Mouse (Mus musculus): ENCODE results near the gene Cic.

The Cic gene

DNA sequence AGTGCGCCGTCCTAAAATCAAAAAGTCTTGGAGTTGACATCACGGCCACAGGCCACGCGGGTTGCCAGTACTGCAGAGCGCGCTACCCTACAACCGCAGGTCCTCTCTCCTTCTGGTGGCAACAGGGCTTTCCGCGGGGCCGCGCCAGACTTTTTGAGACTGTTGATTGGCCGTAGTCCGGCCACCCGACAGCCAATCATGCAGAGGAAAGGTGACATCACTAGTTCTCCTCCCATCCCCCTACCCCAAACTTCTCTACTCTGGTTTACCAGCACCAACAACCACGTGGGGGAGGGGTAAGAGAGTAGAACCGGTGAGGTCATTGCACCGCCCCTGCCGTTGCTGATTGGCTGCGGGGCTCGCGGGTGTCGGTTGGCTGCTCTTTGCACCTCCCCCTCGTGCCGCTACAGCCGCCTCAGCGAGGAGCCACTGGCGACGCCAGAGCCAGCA, at the start of gene Cic:
Gene Cic (plus strand): TSS at position 404 of the 450 bp plus-strand sequence.
- peak; percentile 99 for DNase-seq (ENCODE audit: low spot score)

DNA sequence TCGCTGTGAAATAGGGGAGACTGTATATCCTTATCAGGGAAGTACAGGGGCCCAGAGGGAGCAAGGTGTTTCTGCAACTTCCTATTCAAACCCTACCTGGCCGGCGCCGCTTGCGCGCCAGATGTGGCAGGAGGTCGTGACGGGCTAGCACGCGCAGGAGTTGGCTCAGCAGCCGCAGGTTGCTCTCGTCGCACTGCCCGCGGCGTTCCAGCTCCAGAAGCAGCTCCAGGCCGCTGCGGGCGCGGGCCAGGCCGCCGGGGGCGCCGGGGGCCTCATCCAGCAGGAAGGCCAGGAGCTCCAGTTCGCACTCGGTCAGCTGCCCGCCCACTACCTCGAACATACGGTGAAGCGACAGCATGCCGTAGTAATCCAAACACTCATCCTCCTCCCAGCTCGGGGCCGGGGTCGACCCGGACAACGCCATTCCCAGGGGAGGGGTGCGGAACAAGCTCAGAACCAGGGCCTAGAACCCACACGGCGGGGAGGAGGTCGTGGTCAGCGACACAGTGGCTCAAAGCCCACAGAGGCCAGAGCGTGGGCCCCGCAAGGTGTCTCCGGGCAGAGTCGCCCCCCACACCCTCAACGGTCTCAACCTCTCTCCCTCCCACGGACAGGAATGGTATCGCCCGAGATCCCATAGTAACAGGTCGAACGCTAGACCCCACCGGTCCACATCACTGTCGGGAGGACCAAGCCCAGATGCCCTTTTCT, 48.6 kb upstream of the Cic start:
- peak; percentile 42 for DNase-seq (ENCODE audit: low spot score)

DNA sequence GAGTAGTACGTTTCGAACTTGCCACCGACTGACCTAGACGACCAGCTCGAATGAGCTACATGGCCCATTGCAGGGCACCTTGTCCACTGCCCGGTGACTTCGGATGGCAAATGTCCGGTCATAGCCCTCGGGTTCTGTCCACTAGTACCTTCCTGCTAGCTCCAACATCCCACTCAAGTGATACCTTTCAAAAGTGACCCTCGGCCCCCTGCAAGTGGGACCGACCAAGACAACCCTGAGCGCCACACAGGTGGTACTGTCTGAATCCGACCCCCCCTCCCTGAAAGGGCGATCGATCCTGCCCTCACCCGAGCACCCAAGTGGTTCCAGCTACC, 48.1 kb upstream of the Cic start:
- no peak for DNase-seq (ENCODE audit: low spot score)

DNA sequence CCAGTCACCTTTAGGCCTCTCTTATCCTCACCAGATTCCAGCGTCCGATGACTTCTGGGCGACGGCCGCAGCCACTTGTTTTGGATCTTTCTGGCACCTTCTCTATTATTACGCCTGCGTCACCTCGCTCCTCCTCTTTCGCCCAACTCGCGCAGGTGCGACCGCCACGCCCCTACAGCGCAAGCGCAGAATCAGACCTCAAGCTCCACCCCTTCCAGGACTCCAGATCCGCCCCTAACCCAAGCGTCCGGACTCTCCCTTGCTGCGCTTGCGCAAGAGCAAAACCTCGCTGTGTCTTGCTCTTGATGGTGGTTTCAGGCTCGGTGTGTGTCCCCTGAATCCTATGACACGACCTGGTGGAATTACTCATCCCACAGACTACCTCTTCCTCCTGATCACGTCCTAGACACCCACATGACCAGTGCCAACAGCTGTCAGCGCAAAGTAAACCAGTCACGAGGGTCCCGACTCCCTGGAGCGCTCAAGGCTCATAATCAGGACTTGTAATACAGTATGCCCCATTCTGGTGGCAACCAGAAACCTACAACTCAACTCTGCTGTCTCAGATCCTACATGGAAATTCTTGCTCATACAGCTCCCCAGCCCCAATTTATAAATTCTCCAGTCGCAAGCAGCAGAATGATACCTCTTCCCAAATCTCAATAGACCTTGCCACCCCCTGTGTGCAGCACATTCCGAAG, 47.6 kb upstream of the Cic start:
- DNase-seq (ENCODE audit: low spot score) = peak; percentile 98

DNA sequence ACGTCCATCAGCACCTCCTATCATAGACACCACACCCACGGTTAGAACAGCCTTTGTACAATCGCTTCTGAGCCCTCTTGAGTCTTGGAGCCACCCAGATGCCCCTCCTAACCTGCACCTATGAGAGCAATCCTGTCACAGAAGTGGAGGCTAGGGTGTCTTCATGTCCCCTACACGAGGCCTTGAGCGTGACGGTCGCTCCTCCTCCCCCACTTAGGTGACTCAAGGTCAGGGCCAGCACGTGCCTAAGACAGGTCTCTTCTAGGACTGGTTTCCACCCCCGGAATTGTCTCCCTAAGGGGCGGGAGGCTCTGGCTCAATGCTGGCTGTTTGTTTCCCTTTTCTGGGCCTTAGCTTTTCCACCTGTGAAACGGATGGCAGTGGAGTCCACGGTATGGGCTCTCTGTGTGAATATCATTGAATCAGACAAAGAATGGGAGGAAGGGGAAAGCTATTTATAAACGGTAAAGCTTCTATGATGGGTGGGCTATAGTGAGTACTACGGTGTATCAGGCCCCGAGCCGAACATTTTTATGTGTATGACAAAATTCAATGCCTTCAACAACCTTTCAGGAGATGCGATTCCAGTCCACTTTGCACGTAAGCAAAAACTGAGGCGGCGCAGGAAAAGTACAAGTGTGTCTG, 46.9 kb upstream of the Cic start, which contains the start of gene Dedd2:
Gene Dedd2 (minus strand): TSS at position 159 of the 645 bp plus-strand sequence.
- DNase-seq (ENCODE audit: low spot score) = peak; percentile 25

DNA sequence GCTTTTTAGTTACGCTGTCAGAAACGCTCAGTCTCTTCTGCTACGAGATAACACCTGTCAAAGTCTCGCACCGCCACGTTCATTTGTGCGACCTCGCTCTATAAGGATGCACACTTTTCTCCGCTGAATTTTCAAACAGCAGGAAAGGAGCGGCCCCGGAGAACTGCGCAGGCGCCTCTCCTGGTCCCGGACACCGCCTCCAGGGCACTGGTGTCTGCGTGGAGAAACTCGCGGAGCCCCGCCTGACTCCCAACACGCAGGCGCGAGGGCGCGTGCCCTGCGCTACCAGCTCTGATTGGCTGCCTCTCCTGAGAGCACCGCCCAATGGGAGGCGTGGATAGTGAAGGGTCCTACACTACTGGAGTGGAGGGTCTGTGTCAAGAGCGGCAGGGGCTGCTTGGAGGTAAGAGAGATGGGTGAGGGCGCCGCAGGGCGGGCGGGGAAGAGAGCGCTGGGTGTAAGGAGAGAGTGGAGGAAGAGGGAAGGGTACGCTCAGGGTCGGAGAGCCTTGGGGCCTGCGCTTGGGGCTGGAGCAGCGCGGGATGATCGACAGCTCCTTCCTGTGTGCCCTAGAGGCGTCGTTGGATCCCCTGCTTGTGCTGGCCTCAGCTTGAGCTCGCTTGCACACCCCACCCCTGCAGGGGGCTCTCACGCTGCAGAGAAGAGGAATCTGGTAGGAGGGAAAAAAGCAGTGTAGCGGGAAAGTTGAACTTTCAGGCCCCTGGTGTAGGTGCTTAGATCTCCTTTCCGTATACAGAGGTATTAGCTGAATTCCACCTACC, 46.2 kb upstream of the Cic start, which contains the start of gene Zfp526:
Gene Zfp526 (plus strand): TSS at position 324 of the 782 bp plus-strand sequence.
- peak; percentile 96 for DNase-seq (ENCODE audit: low spot score)

DNA sequence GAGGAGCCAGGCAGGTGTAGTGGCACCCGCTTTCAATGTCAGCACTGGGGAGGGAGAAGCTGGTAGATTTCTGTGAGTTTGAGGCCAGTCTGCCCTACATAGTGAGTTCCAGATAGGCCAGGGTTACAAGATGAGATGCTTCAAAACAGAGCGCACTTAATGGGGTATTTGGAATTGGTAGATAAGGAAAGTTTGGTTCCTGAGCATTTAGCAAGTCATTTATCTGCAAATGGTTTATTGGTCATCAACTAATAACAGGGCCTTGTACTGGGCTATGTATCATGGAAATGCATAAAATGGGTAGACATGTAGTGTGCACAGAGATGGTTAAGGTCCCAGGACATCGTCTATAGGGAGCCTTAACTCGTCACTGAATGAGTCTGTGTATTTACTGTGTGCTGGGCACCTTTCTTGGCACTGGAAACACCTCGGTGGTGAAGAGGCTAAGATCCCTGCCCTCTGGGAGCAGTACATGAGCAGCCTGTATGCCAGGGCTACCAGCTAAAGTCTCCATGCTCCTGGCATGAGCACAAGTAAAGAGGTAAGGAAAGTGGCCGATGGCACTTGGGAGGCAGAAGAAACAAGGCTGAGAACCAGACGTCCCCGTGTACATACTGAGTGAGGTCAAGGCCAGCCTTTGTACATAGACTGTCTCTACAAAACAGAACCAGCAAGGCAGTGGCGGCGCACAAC, 45.1 kb upstream of the Cic start:
- DNase-seq (ENCODE audit: low spot score) = no peak

DNA sequence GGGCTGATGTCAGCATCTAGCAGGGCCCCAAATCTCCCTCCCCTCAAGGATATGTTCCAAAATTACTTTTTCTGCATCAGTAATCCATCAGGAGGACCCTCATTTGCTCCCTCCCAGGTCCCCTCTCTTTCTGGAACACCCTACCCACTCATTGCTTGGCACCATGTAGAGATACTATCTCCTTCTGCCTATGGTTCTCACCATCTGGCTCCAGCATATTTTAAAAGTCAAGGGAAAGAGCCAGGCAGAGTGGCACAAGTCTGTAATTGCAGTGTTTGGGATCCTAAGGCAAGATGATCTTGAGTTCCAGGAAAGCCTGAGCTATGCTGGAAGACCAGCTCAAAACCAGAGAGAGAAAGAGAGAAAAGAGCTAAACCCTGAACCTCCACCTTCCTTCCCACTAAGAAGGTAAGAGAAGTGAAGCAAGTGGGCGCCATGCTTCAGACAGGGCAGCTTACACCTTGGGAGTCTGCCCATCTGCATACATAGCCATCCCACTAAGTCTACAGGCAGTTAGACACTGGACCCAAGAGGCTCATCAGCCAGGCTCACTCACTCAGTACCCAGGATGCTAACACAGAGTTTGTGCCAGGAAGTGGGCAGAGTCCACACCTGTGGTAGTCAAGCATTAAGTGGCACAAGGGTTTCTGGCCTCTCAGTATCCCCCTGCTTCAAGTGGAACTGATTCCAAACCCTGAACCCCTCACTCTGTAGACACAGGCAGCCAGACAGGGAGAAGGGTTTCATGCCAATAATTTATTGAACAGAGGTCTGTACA, 39.8 kb upstream of the Cic start:
- DNase-seq (ENCODE audit: low spot score) = no peak

DNA sequence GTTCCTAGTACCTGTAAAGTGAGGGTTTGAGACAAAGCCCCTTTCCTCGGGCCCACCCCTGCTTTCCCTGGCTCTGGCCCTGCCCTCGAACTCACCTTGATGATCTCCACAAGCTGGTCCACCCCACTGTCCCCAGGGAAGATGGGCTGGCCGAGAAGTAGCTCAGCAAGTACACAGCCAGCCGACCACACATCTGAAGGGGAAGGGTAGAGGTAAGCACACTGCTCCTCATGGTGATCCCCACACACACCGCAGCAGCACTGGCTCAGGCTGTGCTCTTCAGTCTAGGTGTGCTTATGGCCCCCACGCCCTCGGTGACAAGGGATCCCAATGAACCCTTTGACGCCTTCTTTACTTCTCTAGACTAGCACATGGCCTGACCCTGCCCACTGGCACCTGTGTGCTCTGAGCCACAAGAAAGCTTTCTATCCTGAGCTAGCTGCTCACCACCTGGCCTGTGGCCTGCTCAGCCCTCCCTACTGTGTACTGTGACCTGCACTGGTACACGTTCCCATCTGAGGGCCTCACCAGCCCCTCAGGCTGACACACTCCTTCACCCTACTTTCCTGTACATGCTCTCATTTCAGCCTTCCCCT, 36.7 kb upstream of the Cic start:
- DNase-seq (ENCODE audit: low spot score) = no peak

DNA sequence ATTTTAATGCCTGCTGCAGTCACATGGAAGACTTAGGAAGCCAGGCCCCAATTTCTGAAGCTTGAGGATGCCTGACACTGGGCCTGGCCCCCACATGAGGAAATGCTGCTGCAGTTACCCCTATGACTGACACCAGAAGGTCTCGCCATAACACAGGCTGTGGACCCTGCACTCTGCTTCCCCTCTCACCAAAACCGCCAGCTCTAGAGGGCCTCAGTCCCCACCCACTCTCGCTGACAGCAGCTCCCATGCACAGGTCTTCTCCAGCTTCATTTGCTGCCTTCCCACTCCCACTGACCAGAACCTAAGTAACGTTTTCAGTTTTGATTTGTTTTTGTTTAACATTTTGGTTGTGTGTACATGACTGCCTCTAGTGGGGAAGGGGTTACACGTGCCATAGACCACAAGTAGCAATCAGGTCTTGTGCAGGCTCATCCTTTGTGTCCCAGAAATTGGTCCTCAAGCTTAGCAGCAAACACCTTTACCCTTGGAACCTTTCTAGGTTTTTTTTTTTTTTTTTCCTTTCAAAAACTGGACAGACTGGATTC, 35.3 kb upstream of the Cic start:
- no peak for DNase-seq (ENCODE audit: low spot score)

DNA sequence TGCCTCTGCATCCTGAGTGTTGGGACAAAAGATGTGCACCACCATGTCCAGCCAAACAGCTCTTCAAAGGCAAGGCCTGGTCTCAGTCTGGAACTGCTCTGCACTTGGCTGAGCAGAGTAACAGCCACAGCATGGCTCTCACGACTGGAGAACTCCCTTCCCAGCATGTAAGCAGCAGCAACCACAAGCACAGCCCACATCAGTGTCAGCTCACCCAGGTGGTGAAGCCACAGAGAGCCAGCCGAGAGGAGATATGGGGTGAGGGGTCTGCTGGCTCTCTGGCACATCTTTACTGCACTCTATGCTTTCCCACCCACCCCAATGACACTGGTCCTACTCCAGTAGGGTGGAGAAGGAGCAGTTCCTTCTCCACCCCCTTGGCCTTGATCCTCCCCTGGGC, 34.4 kb upstream of the Cic start:
- DNase-seq (ENCODE audit: low spot score) = peak; percentile 45

DNA sequence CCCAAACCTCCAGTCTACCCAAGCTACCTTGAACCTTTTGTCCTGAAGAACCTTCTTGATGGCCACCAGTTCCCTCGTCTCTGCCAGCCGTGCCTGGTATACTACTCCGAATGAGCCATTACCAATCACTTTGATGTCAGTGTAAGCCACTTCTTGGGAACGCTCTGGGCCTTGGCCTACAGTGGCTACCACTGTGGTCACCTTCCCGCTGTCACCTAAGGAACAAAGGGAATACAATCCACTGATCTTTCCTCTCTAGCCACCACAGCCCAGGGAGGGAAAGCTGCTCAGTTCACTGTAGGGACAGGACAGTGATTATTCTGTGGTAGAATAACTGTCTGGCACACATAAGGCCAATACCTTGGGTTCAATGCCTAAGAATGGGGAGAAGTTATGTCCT, 32.0 kb upstream of the Cic start:
- no peak for DNase-seq (ENCODE audit: low spot score)

DNA sequence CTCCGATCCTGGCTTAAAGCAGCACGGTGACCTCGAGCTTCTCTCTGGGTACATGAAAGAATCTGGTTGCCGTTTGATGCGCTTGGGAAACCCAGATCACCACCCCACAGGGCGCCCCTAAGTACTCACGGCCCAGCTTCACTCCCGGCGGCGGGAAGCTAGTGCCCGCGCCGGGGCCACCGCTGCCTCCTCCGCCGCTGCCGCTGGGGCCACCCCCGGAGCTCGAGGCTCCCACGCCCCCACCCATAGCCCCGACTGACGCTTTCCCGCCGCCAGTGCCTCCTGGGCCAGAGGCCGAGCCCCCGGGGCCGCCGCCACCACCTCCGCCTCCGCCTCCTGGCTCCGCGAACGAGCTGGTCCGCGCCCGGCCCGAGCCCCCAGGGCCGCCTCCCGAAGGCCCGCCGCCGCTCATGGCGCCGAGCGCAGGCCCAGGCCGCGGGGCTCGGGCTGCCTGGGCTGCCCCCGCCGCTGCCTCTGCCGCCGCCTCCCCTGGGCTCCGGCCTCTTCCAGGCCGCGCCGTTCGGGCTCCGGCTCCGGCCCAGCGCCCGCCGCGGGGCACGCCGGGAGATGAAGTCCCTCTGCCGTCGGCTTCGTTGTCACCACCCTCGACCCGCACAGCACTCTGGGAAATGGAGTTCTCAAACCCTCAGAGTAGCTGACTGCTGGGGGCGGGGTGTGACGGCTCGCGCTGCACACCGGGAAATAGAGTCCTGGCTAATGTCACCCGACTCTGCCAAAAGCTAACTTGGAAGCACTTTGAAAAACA, 30.1 kb upstream of the Cic start, which contains the start of gene Gsk3a:
Gene Gsk3a (minus strand): TSS at position 603 of the 766 bp plus-strand sequence.
- peak; percentile 97 for DNase-seq (ENCODE audit: low spot score)

DNA sequence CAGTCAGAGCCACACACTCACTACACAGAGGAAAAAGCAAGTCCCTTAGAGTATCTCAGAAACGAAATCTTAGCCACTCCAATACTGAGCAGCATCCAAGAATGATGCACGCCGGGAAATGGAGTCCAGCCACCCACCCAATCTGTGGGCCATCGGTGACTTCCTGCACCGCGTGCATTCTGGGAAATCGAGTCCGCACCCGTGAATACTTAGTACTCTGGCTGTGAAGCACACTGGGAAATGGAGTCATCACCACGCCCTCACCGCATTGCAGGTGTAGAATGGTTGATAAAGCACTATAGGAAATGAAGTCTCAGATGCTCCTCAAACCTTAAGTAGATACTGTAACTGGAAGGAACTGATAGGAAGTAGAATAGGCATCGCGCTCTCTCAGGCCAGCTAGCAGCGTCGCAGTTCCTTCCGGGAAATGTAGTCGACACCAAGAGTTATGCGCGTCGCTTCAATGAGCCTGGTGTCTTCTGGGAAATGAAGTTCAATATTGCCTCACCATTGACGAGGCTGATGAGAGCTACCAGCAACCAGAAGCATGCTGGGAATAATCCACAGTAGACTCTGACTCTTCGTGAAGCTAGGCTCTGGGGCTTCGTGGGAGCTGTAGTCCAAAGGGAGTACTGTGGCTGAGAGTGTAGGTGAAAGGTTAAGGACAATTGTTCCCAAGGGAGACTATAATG, 29.3 kb upstream of the Cic start:
- DNase-seq (ENCODE audit: low spot score) = peak; percentile 95

DNA sequence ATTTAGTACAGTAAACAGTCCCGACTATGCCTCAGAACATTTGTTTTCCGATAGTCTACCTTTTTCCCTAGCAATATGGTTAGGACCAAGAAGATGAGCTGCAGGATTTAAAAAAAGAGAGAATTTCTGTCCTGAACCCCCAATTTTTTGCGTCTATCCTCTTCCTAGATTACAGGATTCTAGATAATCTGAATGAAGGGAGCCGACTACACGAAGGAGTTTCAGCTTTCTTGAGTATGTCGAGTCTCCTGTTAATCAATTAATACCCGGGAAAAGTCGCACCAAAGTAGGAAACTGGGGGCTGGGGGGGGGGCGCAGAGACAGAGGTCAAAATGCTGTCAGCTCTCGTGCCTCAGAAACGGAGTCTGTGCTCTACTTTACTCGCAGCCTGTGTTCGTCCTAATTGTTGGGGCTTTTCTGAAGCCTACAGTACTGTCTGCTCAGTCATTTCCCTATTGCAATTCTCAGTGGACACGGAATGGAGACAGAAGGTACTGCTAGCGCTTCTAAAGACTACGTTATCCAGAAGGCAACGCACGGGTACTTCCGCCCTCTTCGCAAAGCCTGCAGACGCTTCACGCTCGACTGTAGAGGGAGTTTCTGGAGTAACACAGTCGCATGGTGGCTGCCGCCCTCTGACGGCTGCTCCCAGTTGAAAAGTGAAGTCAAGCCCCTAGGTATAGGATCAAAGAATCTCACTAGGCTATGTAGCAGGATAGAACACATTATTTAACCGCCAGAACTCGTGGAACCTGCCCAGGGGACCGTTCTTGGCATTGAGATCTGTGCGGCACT, 28.5 kb upstream of the Cic start:
- peak; percentile 91 for DNase-seq (ENCODE audit: low spot score)

DNA sequence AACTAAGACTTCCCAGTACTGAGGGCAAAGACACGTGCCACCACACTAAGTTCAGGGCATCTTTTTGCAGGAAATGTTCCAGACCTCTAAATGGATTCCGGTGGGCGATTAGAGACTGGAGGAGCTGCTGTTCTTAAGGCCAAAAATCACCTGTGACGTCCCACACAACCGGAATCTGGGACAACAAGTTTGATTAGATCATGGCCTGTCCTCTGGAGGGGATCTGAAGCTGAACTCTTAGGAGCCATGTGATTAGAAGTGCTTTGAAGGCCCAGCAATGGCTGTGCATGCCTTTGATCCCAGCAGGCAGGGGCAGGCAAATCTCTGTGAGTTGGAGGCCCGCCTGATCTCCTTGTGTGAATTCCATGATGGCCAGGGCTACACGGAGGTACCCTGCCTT, 26.9 kb upstream of the Cic start:
- no peak for DNase-seq (ENCODE audit: low spot score)

DNA sequence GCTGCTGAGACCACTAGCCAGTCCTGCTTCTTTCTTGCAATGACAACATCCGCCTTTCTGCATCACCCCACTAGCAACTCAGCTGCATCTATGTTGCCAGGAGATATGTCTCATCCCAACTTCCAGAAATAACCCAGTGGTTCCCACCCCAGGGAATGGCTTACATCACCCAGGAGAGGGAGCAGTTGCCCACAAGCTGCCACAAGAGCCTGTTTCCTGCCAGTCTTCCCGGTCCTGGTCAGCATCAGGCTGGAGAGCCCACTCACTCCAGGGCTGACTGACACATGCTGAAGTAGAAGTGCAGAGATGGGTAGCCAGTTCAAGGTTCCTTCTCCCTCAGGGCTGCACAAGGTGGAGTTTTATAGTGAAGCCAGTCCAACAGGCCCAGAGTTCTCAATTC, 26.4 kb upstream of the Cic start:
- no peak for DNase-seq (ENCODE audit: low spot score)

DNA sequence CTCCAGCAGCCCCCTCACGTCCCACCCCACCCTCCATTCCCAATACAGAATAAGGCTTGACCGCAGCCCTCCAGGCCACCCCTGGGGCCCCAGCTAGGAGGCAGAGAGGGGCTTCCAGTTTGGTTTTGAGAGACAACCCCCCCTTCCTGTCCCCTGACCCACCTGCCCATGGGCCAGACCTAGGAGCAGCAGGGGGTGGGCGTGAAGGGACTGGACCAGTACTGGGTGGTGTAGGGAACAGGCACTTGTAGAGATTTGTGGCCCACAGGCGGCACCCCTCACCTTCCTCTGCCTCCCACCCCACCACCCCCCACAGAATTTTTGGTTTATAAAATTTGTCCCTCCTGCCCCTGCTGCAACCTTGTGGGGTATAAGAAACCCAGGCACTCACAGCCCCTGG, 24.1 kb upstream of the Cic start:
- DNase-seq (ENCODE audit: low spot score) = no peak
